Mouse (Mus musculus) small intestine, adult 2 months (tissue): ENCODE measurements around the gene Slc1a2.

Experiments used
- CTCF ChIP-seq: fragments of 200-500 bp; IDR thresholded peaks from 2 replicates; pipeline ENCODE4 v1.5.1; 2012; ENCODE audit warnings: low read depth, mild to moderate bottlenecking, control low read depth, inconsistent platforms, low read length, moderate library complexity, mixed read lengths; ENCODE audit not compliant: insufficient replicate concordance, insufficient read length; ENCODE audit errors: extremely low read depth
- POLR2A ChIP-seq: fragments of 200-500 bp; IDR thresholded peaks from 2 replicates; pipeline ENCODE4 v1.6.1; 2012; ENCODE audit warnings: low read depth, mild to moderate bottlenecking, control low read depth, inconsistent platforms, low read length, moderate library complexity

GRCm38 (mm10) chr2:102712678-102713628, 54.5 kb downstream of the Slc1a2 start:
- no peak for TF ChIP-seq POLR2A
- TF ChIP-seq CTCF, result no peak
